Mouse (Mus musculus) monocyte, adult 5-6 weeks (primary cell): ENCODE results near the gene Fgfr2. TPM values are rescaled to one million over a fixed set of nuclear protein-coding genes. Genes with fewer than 3 reads are reported as not detected.

Experiments used
- ATAC-seq: fragments of 153-309, 156-312 bp; replicated peaks from 2 replicates; pipeline ENCODE4 v1.8.0; 2017; ENCODE audit warnings: mild to moderate bottlenecking; ENCODE audit not compliant: low TSS enrichment, insufficient number of reproducible peaks, severe bottlenecking, poor library complexity, low FRiP score
- total RNA-seq: library from RNA; stranded (forward); fragments of 200-1000, 200-491, 200-594 nt; gene quantifications from 3 replicates; pipeline ENCODE4 v1.2.3, GENCODE M21; 2017

The Fgfr2 gene
- total RNA-seq, 1 experiment from 2014 or later = not detected

- no peak for ATAC-seq
Measured at GRCm38 (mm10) chr7:132356881-132357840, 766.0 kb downstream of the Fgfr2 start.

- no peak for ATAC-seq
Measured at GRCm38 (mm10) chr7:132356185-132356584, 767.0 kb downstream of the Fgfr2 start.

GRCm38 (mm10) chr7:132355767-132356166, 767.4 kb downstream of the Fgfr2 start:
- no peak for ATAC-seq

- no peak for ATAC-seq
Measured at GRCm38 (mm10) chr7:132349075-132349572, 774.0 kb downstream of the Fgfr2 start.

- peak; percentile 55 for ATAC-seq
Measured at GRCm38 (mm10) chr7:132347273-132348045, 775.7 kb downstream of the Fgfr2 start.

GRCm38 (mm10) chr7:132345526-132346070, 777.6 kb downstream of the Fgfr2 start:
- ATAC-seq = no peak

GRCm38 (mm10) chr7:132344606-132345005, 778.5 kb downstream of the Fgfr2 start:
- no peak for ATAC-seq

GRCm38 (mm10) chr7:132343900-132344299, 779.2 kb downstream of the Fgfr2 start:
- no peak for ATAC-seq

- ATAC-seq = no peak
Measured at GRCm38 (mm10) chr7:132343146-132343545, 780.0 kb downstream of the Fgfr2 start.

GRCm38 (mm10) chr7:132339041-132339839, 783.9 kb downstream of the Fgfr2 start:
- ATAC-seq = no peak

- no peak for ATAC-seq
Measured at GRCm38 (mm10) chr7:132338350-132338749, 784.8 kb downstream of the Fgfr2 start.

- no peak for ATAC-seq
Measured at GRCm38 (mm10) chr7:132337268-132337917, 785.8 kb downstream of the Fgfr2 start.

- no peak for ATAC-seq
Measured at GRCm38 (mm10) chr7:132336781-132337180, 786.4 kb downstream of the Fgfr2 start.

GRCm38 (mm10) chr7:132335367-132335766, 787.8 kb downstream of the Fgfr2 start:
- no peak for ATAC-seq

- no peak for ATAC-seq
Measured at GRCm38 (mm10) chr7:132333078-132333477, 790.1 kb downstream of the Fgfr2 start.

GRCm38 (mm10) chr7:132332176-132332575, 791.0 kb downstream of the Fgfr2 start:
- ATAC-seq = no peak

- no peak for ATAC-seq
Measured at GRCm38 (mm10) chr7:132330179-132330578, 793.0 kb downstream of the Fgfr2 start.

- ATAC-seq = no peak
Measured at GRCm38 (mm10) chr7:132328648-132329047, 794.5 kb downstream of the Fgfr2 start.
